Mouse (Mus musculus) c-Kit-positive CD71-positive TER-119-positive erythroid progenitor cells, embryonic 14.5 days (primary cell): ENCODE results near the gene Parp1.
A peak's percentile ranks its signal among the peaks of the same experiment; 100 is the strongest.

ENCODE experiments used
- DNase-seq: peaks from one replicate; pipeline ENCODE4 v3.0.0-alpha.2; 2013; ENCODE audit warnings: low spot score

Parp1 gene

DNA sequence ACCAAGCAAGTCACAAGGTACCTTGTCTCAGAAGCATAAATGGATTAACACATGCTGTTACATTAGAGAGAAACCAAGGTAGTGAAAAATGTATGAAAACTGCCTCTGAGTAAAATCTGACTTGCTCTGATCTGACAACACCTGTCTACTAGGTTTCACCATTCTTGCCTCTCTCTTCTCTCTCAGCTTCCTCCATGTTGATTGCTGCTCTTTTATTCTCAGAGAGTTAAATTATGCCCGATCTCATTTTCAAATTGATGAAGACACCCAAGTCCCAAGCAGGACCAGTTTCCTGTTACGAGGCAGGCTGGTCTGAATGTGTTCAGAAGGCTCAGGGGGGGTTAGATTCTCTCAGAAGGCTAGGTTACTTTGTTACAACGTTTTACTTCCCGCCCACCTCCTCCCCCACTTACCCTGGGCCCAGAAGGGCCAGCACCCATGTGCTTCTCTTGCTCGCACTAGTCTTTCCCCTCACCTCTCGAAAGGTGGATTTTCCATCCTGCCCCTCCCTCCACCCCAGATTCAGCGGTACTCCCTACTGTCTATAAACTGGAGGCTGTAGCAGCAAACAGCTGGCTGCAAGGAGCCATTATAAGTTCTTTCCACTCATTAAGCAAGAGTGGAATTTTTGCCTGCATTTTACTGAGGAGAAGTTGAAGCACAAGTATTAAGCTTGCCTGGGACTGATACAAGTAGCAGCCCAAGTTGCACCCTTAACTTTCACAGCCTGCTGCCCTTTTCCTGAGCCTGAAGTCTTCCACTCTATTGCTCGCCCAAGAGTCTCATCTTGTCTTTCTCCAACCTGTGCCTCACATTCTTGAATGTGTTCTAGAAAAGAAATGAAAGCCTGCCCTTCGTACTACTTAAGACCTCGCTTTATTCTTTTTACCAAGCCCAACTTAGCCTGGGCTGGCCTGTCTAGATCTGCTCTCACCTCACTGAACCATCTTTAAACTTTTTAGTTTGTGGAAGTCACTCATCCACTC, 71.0 kb downstream of the Parp1 start:
- no peak for DNase-seq

DNA sequence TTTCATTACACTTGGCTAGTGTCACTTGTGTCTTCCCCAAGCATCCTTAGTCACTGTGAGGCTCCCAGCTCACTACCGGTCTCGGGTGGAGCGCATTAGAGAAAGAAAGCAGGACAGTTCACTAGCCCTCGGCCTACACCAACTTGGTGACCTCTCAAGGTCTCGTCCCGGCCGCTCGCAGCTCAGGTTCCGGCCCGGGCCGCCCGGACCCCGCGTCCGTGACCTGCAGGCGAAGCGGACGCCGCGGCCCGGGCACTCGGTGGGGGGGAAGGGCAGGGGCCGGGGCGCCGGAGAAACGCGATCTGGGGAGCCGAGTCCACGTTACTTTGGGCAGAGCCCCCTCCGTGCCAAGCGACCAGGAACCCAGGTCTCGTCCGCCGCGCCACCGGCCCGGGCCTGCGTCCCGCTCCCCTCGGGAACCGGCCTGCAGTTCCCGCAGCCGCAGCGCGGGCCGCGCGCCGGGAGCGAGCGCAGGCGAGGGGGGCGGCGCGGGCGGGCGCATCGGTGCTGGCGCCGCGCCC, 71.9 kb downstream of the Parp1 start:
- DNase-seq, result peak; percentile 51

DNA sequence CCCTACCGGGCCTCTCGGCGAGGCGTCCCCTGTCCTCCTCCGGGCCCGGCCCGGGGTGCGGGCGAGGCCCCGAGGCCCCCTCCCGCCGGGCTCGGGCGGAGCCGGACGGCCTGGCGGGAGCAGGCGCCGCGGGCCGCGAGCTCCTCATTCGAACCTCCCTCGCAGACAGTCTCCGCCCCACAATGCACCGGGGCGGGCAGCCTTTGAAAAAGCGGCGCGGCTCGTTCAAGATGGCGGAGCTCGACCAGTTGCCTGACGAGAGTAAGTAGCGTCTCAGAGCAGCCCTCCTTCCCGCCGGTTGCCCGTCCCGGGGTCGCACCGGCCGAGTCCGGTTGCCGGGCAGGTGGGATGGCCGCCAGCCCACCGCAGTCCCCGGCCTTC, 72.4 kb downstream of the Parp1 start, which contains the start of gene Lin9:
TSS of gene Lin9 (plus strand) at position 14 of the 381 bp plus-strand sequence.
- DNase-seq, result peak; percentile 90

DNA sequence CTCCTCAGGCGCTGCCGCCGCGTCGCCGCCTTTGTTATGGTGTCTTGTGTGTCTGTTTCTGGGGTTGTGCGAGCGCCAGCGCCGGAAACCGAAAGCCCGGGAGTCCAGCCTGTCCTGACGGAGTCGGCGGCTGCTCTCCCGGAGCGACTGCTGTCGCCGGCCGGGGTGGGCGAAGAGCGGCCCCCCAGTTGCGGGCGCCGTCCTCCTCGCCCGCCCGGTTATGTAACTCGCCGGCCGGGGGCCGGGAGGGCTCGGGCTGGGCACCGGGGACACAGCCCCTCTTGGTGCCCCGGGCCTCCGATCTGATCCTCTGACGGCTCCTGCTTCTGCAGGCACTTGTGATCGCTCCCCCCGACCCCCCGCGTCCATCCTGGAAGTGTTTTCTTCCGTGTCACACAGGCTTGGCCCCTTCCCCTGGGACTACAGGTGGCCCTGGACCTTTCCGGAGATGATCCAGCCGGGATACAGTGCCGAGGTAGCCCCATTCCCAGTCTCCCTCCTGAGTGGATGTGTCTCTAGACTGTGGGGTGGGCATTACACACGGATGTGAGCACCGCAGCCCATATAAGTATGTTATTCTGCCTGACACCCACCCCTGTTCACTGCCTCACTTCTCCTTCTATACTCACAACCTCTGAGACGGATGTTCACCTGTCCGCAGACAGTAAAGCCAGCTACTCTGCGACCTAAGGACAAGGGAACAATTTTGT, 72.9 kb downstream of the Parp1 start:
- DNase-seq, result peak; percentile 11

DNA sequence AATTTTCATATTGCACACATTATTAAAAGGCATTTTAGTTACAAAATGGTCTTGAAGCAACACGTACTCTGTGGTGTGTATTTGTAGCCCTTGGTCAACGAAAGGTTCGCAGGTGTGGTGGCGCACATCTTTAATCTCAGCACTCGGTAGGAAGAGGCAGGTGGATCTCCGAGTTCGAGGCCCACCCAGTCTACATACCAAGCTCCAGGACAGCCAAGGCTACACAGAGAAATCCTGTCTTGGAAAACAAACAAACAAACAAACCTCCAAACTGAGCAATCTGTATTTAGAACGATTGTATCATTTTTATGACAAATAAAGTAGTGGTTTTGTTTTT, 73.5 kb downstream of the Parp1 start:
- no peak for DNase-seq
